Mouse (Mus musculus) thymus, adult 2 months (tissue): Measurements from ENCODE around the gene Tmem229b.

ENCODE experiments used
- CTCF ChIP-seq: fragments of 200-500 bp; IDR thresholded peaks from 2 replicates; pipeline ENCODE4 v1.5.1; 2012; ENCODE audit warnings: mild to moderate bottlenecking, control low read depth, low read length, moderate library complexity, borderline replicate concordance; ENCODE audit not compliant: control insufficient read depth, poor library complexity, insufficient read depth; ENCODE audit errors: extremely low read depth
- POLR2A ChIP-seq: fragments of 200-500 bp; IDR thresholded peaks from 2 replicates; pipeline ENCODE4 v1.6.1; 2012; ENCODE audit warnings: mild to moderate bottlenecking, low read length, control low read depth, moderate library complexity; ENCODE audit not compliant: control insufficient read depth, poor library complexity, insufficient read depth; ENCODE audit errors: extremely low read depth

GRCm38 (mm10) chr12:79039708-79040107 lies 32.3 kb upstream of the Tmem229b start:
- TF ChIP-seq CTCF (no peak), POLR2A (no peak)
